Mouse (Mus musculus): ENCODE results near the gene Theg.

Gene Theg

DNA sequence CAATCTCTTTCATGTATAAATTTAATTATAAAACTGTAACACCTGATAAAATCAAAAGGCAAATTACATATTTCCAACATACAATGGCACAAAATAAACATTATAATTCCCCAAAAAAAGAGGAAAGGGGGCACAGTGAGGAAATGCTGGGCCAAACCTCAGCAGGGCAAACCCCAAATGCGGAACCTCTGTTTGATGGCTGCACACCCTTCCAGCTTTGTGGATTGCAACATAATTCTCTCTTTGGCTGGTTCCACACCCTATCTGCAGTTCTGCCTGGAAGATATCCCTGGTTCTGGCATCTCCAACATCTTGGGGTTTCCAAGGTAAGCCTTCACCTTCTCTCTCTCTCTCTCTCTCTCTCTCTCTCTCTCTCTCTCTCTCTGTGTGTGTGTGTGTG, 3.6 kb upstream of the Theg start:
- DNase-seq, result no peak

DNA sequence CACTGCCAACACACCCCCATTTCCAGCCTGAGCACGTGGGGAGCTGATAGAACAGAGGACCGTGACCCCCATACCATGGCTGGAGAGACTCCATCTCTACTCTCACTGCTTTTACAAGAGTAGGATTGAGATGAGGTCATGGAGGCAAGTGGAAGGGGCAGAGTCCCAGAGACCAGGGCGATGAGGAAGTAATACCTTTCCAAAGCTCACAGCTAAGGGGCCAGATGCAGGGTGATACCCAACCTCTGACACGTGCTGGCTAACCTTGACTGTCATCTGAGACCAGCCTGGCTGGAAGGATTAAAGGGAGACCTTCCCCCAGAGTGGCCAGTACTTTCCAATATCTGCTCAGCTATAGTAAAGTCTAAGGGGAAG, 608 bp upstream of the Theg start:
- DNase-seq, result no peak

DNA sequence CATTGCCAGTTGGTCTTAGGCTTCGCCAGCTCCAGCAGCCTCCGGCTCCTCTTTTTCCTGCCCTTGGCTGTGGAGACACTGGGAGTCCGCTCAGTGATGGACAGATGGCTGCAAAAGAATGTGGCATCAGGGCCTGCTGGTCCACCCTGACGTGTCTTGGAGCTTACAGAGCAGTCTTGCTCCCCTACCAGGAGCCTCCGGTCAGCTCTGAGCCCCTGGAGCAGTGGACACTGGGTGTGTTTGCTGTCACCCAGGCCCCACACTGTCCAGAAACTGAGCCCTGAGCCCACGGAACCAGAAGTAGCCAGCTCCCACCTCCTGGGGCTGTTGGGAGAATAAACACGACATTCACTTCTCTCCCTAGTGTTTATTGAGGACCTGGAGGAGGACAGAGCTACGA, 888 bp downstream of the Theg start:
- no peak for DNase-seq

DNA sequence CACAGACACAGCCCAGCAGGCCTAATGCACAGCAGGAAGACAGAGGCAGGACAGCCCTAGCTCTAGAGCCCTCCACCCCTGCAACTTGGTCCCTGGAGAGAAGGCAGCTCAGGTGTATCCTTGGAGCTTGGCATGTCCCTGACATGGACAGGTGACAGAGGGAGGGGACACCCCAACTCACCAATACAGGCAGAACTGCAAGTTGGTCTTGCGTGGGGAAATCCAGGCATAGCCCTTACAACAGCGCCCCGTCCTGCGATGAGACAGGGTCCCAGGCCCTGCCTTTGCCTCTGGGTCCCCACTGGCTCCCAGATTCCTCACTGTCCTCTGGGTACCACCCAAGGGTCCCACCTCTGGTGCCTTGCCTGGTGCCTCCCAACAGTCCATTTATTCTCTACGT, 1.4 kb downstream of the Theg start:
- no peak for DNase-seq

DNA sequence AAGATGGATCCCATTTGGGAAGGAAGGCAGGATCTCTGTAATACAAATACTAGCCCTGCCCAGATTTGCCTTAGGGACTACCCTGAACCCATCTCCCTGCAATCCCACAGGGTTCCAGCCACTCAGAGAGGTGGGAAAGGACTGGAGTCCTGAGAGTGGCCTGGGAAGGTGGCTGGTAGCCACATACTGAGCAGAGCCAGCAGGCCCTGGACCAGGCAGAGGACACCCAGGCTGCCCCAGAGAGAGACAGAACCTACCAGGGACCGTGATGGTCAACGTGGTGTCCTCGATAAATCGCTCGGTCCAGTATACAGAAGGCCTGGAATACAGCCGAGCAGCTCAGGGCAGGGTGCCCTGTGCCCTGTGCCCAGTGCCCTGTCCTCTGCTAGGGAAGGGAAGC, 2.0 kb downstream of the Theg start:
- no peak for DNase-seq

DNA sequence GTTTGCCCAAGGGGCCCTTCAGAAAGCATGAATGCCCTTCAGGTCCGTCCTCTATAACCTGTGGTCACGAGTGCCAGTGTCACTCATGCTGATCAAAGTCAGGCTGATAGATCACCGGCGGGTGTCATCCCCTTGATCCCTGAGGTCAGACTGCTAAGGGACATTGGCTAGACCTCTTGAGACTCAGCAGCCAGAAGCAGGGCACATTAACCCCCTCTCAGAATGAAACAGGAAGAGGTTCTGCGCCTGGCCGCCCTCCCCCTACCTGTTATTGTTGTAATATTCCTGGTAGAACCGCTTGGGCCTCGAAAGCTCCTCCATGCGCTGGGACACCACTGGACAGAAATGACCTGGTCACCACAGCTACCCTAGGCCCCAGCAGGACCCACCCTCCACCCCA, 2.7 kb downstream of the Theg start:
- no peak for DNase-seq

DNA sequence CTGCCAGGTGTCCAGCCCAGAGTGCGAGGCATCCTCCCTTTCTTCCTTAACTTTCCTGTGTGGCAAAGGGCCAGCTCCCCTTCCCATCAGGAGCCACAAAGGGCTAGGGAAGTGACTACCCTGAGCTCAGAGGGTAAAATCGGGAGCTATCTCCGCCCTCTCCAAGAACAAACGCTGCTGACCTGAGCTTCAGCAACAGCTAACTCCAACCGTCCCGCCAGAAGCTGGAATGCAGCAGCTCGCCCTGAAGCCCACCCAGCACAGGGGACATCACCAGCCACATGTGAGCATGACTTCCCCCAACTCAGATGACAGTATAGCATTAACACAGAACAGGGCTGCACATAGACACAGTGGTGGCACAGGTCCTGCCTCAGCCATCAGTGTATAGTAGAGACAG, 3.1 kb downstream of the Theg start:
- no peak for DNase-seq

DNA sequence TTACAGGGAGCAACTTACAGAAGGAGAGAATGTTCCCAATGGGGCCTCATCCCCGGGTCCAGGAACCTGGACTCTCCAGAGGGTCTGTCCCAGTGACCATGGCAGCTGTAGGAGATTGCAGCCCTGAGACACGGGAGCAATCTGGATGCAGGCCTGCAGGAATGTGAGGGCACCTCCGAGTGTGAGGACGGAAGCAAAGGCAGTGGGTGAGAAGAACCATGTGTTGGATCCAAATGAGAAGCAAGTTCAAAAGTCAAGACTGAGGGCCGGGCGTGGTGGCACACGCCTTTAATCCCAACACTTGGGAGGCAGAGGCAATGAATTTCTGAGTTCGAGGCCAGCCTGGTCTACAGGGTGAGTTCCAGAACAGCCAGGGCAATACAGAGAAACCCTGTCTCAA, 5.6 kb downstream of the Theg start:
- DNase-seq, result no peak

DNA sequence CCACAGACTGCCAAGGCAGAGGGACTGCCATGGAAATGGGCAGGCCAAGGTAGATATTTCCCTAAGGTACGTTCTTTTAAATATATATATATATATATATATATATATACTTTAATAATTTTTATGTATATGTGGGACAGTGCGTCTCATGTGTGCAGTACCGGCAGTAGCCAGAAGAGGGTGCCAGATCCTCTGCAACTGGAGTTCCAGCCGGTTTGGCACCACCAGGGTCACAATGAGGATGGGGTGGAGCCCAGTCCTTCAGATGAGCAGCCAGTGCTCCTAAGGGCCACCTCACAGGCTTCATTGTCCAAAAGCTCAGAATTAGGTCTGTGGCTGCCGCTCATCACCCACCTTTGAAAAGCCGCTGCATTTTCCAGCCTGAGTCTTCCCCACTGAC, 6.3 kb downstream of the Theg start:
- peak; percentile 55 for DNase-seq

DNA sequence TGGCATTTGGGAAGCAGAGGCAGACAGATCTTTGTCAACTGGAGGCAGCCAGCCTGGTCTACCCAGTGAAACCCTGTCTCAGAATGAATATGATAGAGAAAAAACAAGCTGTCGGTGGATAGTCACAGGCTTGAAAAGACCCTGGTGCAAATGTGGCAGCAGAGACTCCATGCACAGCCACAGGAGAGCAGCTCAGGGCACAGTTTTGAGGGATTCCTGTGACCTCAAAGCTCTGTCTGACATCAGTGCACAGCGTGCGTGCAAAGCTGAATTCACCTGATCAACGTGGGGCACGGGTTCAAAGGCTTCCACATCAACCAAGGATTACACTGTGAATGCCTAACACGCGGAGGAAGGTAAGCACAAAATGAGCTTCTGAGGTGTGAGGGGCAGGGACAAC, 6.8 kb downstream of the Theg start:
- no peak for DNase-seq

DNA sequence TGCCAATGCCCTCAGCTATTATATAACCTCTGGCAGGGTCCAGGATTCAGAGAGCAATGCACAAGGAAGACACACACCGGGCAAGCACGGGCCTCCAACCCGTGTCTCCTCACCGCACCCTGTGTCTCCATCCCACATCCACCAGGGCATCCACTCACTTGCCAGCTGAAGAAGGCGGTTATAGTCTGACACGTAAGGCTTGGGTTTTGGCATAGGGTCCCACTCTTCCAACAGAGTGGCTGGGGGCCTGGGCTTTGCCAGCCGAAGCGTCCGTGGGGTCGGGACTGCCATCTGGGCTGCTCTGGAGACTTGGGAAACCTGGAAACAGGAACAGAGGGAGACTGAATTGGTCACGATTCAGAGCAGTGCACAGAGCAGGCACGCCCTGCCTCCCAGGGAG, 7.3 kb downstream of the Theg start:
- DNase-seq, result no peak

DNA sequence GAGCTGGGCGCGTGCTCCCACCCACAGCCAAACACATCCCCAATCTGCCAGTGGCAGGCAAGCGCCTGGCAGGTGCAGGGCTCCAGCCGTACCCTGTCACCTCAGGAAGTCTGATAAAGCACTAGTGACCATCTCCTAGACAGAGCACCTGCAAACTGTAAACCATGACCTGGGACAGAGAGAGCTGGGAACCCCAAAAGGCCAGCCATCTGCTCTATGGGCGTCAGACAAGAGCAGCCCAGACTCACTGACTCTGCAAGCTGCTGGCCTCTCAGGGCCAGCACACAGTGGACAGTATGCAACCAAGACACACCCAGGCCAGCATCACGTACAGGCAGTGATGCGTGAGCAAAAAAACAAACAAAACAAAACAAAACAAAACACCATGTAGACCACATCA, 8.2 kb downstream of the Theg start:
- DNase-seq, result no peak

DNA sequence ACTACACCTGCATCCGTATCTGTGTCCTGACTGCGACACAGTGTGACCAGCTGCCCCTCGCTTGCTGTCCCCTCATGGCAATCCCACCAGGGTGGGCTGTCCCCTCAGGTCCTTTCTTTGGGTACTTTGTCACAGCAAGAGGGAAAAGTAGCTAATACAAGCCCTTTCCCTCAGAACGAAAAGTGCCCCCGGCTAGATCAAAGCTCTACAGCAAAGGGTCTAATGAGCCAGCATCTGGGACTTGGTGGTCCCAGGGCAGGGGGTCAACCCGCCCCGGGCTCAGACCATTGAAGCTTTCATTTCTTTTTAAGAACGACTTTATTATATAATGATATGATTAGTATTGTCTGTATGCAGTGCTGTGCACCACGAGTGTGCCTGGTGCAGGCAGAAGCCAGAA, 8.9 kb downstream of the Theg start:
- no peak for DNase-seq

DNA sequence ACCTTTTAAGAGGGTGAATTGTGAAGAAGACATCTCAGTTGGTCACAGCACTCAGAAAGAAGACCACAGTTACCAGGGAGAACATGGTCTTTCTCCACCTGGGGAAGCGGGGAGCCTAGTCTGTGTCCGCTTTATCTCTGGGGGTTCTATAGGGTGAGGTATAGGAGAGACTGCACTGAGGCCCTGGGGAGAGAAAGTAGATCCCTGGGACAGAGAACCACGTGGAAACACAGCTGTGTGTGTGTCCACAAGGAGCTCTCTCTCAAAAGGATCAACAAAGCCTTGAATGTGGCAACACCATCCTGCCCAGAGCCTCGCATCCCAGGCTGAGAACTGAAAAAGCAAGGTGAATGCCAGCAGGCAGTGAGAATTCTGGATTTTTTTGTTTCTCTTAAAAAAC, 9.8 kb downstream of the Theg start:
- DNase-seq, result no peak

DNA sequence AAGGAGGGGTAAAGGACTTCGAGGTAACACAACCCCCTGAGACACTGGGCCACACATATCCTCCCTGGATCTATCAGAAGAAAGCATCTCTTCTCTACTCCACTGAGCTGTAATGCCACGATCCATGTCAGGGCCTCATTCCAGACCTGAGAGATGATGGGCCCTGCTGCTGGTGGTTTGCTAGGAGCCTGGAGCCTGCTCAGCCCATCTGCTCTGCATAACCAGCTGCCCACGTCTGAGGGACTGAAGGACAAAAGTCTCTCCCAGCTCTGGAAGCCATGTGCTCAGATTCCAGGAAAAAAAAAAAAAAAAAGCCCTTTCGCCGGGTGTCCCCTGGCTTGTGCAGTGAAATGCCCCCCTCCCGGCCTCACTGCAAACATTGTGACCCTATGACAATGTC, 11.4 kb downstream of the Theg start:
- no peak for DNase-seq

DNA sequence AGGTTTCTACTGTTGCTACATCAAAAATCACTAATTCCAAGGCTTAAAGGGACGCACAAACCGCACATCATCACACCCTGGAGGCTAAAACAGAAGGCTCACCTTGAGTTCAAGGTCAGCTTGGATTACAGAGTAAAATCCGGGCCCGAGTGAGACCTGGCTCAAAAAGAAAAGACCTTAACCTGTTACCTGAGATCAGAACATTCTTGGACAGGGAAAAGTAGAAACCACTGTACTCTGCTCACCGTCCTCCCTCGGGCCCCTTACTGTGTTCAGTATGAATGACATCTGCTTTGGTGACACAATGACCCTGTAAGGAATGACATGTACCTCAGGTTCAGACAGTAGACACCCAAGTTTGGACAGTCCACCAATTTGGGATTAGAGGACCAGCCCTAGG, 12.3 kb downstream of the Theg start:
- DNase-seq, result no peak

DNA sequence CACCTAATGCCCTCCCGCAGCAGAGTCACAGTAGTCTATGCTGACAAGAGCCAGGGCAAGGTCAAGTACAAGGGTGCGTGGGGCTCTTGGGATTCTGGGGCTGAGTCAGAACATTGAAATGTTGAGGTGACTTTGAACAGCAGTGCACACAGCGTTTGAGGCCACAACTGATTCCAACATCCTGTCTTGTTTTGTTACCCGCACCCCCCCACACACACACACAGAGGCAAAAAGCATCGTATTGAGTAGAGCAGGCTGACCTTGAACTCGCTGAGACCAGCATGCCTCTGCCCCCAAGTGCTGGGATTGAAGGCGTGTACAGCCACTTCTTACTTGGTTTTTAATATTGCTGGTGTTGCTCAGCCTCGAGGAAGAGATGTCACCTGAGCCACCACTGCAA, 12.8 kb downstream of the Theg start:
- DNase-seq, result no peak

DNA sequence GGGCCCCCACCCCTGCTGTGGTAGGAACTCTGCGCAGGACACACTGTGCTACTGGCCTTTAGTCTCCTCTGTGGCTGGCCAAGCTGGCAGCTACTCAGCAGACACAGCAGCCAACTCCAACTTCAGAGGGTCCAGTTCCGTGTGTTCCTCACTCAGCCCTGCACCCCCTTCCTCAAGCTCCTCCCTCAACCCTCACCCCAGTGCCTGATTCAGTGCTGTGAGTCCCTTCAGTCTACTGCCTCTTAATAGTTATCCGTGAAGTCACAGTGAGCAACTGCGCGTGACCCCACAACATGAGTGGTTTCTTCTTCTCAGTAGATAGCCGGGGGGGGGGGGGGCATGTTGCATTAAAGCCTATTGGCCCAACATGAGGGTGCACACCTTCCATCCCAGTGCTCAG, 13.5 kb downstream of the Theg start:
- no peak for DNase-seq

DNA sequence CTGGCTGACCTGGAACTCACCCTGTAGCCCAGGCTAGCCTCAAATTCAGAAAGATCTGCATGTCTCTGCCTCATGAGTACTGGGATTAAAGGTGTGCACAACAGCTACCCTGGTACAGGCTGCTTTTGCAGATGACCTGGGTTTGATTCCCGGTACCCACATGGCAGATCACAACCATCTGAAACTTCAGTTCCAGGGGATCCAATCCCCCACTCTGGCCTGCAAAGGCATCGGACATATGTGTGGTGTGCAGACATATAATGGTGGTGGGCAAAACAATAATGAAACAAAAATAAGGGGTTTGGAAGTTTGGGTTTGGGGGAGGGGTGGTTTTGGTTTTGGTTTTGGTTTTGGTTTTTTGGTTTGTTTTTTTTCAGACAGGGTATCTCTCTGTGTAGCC, 15.8 kb downstream of the Theg start:
- DNase-seq, result no peak

DNA sequence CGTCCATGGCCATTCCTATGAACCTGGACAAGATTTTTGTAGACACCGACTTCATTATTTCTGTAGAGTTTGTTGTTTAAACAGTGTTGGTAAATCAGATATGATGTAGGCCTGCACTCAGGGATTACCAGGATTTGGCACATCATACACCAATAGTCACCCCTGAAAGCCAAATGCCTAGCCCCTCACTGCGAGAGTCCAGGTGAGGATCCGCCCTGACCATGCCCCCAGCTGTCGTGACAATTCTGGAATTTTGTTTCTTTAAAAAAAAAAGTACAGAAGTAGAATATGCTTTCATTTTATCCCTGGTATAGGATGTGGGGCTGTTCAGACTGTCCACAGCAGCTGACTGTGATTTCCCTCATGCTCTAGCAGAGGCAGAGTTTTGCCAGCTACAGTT, 17.2 kb downstream of the Theg start:
- DNase-seq, result no peak

DNA sequence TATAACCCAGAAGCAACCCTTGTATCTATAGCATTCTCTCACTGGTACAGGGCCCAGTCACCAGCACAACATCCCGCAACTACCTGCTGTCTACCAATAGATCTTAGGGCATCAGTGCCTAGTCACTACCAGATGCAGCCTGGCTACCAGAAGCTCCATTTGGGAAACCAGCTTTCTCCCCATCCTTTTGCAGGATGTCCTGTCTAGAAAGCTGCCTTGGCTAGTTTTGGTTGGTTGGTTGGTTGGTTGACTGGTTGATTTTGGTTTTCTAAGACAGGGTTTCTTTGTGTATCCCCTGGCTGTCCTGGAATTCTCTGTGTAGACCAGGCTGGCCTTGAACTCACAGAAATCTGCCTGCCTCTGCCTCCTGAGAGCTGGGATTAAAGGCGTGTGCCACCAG, 27.4 kb downstream of the Theg start:
- DNase-seq, result no peak

DNA sequence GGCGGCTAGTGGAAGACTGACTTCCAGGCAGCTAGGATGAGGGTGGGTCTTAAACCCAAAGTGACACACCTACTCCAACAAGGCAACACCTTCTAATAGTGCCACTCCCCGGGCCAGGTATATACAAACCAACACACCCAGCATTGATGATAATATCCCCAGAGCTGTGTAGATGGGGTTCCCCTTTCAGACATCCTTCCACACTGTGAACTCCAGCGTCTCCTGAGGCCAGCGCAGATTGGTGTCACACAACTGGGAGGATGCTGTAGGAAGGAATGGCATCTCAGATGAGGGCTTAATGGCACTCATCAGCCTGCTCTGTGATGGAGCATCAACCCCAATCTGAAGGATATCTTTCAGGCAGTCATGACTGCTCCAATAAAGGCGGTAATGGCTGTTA, 29.6 kb downstream of the Theg start:
- DNase-seq, result no peak

DNA sequence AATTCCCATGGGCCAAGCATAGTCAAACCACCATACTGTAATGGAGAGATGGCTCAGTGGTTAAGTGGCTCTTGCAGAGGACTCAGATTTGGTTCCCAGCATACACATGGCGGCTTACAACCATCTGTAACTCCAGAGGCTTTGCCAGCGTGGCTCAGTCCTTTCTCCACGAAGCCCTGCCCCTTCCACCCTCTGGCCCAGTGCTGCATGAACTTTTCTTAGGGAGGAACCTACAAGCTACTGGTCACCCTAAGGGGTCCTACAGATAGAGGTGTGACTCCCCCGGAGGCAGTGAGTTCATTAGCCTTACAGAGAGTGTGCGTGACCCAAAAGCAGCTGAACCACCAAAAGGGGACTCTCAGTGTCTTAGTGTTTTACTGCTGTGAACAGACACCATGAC, 30.2 kb downstream of the Theg start:
- DNase-seq, result no peak

DNA sequence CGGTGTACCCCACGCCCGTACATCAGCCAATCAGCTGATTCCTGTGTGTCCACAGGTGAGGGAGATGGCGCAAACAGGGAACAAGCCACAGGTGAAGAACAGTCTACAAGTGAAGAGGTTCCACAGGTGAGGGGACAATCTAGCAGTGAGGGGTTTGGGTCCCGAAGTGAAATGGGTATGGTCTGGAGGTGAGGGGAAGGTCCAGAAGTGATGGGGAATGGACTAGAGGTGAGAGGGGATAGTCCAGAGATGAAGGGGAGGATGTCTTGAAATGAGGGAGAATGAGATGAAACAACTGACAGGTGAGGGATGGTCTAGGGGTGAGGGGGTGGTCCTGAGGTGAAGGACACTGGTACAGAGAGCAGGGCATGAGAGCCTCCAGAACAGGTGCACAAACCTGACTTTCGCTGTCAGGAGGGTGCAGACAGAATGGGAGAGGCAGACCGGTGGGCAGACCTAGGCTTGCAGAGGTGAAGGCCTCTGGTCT, 31.9 kb downstream of the Theg start:
- no peak for DNase-seq

DNA sequence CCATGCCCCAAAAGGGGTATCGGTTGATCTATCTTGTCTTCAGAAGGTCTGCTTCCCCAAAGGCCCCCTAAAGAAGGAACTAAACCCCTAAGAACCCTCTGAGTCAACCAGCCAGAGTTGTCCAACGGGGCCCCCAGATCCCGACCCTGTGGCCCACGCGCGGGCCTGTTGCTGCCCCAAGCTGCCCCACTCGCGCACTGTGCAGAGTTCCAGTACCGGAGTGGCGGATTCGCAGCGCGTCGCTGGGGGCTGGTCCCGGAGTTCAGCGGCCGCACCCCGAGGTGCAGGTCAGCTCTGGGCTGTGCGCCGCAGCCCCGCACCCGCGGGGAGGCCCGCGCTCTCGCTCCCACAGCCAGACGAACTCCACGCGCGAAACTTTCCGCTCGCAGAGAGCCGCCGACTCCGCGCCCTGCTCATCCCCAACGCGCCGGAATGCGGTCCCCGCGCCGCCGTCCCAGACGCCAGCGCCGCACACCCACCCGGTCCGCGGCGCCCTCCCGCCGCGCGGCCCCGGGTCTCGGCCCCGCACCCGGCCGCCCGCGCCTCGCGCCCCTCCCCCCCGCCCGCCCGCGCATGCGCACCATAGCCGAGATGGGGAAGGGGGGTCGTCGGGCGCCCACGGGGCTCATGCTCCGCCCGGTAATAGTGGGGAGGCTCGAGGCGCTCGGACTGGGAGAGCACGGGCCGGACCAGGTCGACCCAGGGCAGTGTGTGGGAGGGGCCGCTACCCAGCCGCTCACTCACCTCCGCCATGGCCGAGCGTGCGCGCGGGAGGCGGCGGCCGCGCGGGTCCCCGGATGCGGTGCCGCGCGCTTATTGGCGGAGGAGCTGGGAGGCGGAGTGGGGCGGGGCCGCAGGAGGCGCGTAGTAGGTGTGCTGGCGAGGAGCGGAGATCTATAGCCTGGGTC, 32.5 kb downstream of the Theg start, which contains the start of gene Mier2:
Gene Mier2, minus strand, starts transcription at position 870 of the 908 bp plus-strand sequence.
- DNase-seq, result peak; percentile 90

Data from thymus, postnatal 14 days (tissue).